Mouse (Mus musculus): ENCODE results near the gene Tshz2.

Gene Tshz2

GRCm38 (mm10) chr2:169633491-169634289 is 877 bp downstream of the Tshz2 start:
- peak; percentile 55 to 59 for DNase-seq

DNA sequence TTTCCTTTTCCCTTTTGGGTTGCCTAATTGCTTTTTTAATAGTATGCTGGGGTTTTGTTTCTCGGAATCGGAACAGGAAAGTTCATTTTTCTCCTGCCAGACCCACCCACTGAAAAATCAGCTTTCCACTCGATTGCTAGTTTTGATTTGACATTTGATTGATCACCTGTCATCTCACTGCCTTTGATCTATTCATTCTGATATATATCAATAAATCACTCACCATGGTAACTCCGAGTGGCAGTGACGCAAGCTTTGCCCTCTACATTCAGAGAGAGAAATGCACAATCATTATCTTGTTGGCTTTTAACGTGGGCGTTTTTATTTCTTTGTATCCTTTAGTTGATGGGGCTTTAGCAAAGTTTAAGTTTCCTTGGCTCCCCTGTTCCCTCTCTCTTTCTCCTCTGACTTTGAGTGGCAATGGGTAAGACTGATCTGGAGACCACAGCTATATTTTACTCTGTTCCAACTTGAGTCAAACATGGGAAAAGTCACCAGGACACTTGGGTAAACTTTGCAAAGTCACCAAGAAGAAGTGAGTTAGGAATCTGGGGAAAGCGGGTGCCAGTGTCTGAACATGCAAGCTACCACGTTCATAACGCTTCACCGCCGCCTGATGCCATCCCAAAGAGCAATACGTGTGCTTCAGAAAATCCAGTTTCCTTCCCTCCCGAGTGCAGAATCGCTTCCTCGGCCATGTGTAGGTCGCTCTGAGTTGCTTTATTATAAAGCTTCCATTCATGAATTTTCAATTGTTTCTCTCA is 2.0 kb downstream of the Tshz2 start:
- peak; percentile 21 to 33 for DNase-seq

DNA sequence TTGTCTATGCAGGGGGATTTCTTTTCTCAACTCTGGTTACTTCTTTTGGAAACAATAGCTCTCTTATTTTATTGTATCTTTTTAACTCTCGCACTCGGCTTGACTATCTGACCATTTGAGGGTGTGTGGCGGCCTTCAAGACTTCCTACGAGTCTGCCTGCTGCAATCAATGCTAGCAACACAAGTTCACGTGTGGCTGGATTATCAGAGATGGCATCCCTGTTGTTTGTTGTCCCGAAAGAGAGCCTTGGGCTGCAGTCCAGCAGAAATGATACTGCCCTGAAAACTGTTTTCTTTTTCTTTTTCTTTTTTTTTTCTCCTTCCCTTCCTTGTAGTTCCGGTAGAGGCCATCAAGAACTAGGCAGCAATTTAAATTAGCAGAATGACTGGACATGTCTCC is 2.6 kb downstream of the Tshz2 start:
- DNase-seq: no peak

- DNase-seq: no peak
These were observed 3.6 kb downstream of the Tshz2 start for GRCm38 (mm10) chr2:169636414-169636813.

DNA sequence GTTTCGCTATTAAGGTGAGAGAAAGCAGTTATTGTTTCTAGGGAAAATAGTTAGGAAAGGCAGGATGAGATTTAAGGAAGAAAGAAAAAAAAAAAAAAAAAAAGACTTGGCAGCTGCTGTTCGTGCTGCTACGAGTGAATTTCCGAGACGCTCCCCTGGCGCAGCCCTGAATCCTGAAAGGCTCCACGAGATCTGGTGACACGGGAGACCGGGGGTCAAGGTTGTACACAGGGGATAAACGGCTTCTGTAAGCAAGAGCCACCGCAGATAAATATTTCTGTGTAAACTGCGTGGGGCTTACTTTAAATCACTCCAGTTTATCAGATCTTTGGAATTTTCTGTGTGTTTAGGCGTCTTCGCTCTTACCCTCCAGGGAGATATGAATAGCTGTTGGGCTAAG is 8.7 kb downstream of the Tshz2 start:
- no peak for DNase-seq

DNA sequence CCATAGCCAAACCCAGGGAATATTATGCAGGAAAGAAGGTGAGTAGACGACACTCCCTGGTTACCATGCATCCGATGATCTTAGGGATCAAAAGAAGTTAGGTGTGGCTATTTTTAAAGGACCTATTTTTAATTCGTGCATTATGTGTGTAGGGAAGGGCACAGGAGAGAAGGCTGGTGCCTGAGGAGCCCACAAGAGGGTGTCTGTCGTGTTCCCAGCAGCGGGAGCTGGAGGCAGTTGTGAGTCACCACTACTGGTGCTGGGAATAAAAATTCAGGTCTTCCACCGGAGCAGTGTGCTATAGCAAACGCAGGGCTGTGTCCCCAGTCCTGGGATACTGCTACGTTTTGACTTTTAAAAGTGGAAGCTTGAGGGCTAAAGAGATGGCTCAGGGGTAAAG is 9.6 kb downstream of the Tshz2 start:
- no peak for DNase-seq

- peak; percentile 62 to 71 for DNase-seq
These were observed 14.3 kb downstream of the Tshz2 start for GRCm38 (mm10) chr2:169647091-169647490.

- no peak for DNase-seq
These were observed 16.6 kb downstream of the Tshz2 start for GRCm38 (mm10) chr2:169649262-169649885.

GRCm38 (mm10) chr2:169653282-169653681 is 20.5 kb downstream of the Tshz2 start:
- DNase-seq: no peak

DNA sequence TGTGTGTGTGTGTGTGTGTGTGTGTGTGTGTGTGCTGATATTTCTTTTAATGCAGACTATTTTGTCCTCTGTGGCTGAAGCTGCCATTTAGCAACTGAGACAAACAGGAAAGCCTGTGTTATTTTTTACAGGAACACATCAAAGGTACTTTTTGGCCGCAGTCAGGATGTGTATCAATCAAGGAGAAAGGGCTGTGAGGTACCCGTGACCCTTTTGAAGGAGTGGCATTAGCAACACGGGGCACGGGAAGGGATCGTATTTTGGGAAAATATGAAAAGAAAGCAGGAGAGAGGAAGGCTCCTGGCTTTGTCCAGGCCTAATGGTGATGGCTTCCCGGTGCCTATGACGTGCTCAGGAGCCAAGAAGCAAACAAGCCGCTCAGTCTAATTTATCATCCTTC is 31.0 kb downstream of the Tshz2 start:
- DNase-seq: no peak

- DNase-seq: no peak
These were observed 38.5 kb downstream of the Tshz2 start for GRCm38 (mm10) chr2:169671264-169671663.

GRCm38 (mm10) chr2:169673786-169674185 is 41.0 kb downstream of the Tshz2 start:
- peak; percentile 37 to 60 for DNase-seq

DNA sequence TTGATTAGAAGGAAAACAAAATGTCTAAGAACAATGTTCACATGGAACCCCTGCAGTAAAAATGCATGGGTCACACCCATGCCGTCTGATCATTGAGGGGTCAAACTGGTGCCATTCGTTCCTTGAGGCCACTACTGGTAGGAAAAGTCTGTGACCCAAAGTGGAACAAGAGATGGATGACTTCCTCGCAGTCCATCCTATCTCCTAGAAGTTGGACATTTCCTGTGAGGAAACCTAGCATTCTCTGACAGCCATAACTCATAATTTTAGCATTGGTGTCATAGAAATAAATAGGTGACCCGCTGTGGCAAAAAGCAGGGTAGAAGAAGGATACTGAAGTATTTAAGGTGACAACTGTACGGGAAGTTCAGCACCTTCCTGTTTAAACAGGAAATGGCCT is 41.4 kb downstream of the Tshz2 start:
- no peak for DNase-seq

DNA sequence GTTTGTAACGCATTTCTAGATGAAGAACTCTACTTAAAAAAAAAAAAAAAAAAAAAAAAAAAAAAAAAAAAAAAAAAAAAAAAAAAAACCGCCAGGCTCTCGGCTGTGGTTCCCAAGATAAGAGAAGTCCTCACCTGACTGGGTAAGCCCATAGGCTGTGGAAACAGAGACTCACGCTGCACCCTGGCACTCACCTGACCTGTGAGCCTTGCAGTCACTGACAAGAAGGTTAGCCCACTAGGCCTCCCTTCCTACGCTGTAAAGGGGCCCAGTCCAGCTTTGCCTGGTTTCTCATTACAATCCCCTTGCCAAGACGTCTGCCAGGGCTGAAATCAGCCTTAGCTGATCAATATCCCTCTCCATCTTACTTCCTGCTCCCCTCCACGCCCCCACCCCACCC is 46.5 kb downstream of the Tshz2 start:
- no peak for DNase-seq

- DNase-seq: peak in 1 of 2 experiments; percentile 27
These were observed 47.1 kb downstream of the Tshz2 start for GRCm38 (mm10) chr2:169679951-169680350.

GRCm38 (mm10) chr2:169685260-169685659 is 52.4 kb downstream of the Tshz2 start:
- DNase-seq: peak; percentile 33 to 46

DNA sequence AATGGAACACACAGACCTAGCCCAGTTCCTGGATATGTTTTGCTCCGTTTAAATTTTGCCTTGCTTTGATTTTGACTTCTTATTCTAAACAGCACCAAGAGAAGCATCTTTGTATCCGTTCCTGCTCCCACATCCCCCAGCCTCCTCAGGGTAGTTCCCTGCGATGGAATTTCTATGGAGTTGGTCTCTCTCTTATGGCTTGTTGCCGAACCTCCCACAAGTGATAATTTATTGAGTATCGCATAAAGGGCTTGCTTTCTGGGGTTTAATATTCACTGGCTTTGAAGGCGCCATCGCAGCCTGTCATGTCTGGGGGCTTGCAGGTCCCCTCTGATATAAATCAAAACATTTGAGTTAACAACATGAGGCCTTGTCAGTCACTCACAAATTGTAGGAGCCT is 52.9 kb downstream of the Tshz2 start:
- DNase-seq: no peak

GRCm38 (mm10) chr2:169686697-169687430 is 54.1 kb downstream of the Tshz2 start:
- DNase-seq: peak; percentile 58 to 68

- DNase-seq: no peak
These were observed 57.2 kb downstream of the Tshz2 start for GRCm38 (mm10) chr2:169690054-169690453.

DNA sequence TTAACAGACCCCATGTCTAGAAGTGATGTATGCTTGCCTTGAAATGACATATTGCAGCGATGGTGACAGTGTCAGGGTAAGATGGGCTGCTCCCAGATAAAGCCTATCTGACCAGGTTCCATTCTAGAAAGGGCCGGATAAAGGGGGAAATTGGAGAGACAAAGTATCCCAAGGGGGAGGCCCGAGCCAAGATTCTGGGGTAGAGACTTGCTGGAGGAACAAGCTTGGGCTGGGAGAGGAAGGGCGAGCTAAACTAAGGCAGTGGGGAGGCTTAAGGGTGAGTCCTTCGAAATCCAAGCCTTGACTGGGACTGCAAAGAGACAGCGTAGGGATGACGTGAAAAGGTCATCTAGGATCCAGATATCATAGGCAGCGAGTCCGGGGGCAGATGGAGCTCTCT is 61.7 kb downstream of the Tshz2 start:
- no peak for DNase-seq

- peak; percentile 24 to 29 for DNase-seq
These were observed 62.2 kb downstream of the Tshz2 start for GRCm38 (mm10) chr2:169695025-169695424.

GRCm38 (mm10) chr2:169699141-169699540 is 66.3 kb downstream of the Tshz2 start:
- no peak for DNase-seq

All from cerebellum, postnatal 10 days (tissue).